Mouse (Mus musculus) left cerebral cortex, adult 11 months (tissue): ENCODE data around the gene Rpl18.
A peak's percentile ranks its signal among the peaks of the same experiment; 100 is the strongest.

Experiments used
- DNase-seq: peaks from one replicate; pipeline ENCODE4 v3.0.0; 2022; ENCODE audit warnings: low spot score

Gene Rpl18

DNA sequence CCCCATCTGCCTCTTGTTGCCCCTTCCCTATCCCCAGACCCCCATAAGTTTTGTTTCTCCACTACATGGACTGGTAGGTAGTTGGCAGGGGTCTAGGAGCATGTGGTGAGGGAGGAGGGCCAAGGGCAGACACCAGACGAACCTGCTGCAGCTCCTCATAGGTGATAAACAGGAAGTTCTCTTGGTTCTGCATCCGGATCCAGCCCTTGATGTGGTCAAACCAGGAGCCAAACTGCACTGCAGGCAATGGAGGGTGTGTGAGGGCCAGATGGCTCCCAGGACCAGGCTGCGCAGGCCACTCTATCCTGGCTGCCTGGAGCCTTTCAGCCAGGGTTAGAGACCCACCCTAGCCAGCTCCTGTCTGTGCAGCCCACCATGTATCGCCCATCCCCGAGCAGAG is 18.2 kb downstream of the Rpl18 start:
- no peak for DNase-seq

DNA sequence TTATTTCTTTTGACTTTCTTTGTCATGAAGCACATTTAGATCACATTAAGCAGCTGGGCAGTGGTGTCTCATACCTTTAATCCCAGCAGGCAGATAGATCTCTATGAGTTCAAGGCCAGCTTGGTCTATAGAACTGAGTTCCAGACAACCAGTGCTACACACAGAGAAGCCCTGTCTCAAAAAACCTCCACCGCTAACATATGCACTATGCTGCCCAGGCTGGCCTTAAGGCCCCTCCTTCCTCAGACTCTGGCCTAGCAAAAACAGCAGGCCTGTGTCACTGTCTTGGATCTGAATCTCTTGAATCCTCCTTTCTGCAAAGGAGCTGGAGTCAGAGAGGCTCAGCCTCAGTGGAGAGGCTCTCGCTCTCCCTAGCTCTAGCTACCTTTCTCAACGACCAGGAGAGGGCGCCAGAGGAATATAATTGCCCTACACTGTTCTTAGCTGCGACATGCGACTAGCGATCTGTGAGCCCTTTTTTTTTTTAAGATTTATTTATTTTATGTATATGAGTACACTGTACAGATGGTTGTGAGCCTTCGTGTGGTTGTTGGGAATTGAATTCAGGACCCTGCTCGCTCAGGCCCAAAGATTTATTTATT is 24.0 kb downstream of the Rpl18 start:
- peak; percentile 73 for DNase-seq

DNA sequence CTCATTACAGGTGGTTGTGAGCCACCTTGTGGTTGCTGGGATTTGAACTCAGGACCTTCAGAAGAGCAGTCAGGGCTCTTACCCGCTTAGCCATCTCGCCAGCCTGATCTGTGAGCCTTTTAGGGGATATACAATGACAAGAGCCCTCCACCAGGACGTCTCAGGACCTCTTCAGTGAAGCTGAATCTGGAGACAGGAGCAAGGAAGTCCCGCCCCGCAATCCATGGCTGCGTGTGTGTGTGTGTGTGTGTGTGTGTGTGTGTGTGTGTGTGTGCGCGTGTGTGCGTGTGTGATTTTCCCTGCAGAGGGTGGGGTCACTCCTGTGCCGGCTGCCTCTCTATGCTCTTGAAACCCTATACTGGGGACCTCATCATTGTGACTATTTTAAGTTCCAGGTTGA is 24.6 kb downstream of the Rpl18 start:
- DNase-seq: no peak

DNA sequence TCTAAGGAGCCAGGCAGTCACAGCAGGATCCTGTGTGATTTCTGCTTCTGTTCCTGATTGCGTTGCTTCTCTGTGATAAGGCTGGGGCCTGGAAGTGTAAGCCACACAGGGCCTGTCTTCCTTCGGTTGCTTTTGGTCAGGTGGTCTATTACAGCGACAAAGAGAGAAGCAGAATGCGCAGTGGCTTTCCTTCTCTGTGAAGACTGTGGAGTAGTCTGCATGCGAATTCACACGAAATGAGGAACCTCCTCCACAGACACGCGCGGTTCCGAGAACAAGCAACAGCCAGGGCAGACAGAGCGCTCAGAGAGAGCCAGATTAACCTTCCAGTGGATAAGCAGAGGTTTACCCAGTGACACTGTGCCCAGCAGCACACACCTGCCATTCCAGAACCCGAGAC is 26.1 kb downstream of the Rpl18 start:
- no peak for DNase-seq

DNA sequence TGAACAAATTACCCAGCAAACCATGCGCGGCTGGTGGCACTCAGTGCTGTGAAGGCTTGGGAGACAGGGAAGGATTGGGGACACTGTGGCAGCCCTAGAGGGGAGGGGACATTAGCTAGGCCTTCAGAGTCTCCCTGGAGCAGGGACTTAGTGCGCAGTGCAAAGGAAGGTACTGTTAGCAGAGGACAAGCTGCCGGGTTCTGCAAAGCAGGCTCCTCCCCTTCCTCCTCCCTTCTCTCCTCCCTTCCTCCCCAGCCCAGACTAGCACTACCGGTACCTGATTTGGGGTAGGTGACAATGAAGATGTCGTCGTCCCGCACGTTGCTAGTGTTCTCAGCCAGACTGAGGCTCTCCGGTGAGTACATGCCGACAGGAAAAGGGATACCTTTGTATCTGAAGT is 26.5 kb downstream of the Rpl18 start:
- DNase-seq: no peak

DNA sequence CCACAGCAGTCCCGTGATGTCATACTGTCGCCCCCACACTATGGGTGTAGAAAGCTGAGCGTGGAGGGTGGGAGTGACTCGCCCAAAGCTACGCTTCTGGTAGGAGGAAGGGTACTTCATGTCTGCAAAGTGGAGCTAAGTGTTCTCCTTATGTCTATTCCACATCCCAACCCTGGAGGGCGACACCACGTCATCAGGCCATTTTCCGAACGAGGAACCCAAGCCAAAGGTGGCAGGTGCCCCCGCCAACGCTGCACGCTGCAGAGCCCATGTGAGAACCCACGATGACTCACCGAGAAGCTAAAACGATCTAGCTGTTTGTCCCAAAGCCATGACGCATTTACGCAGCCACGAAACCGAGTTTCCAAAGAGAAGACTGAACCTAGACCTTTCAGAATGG is 27.1 kb downstream of the Rpl18 start:
- DNase-seq: peak; percentile 73

DNA sequence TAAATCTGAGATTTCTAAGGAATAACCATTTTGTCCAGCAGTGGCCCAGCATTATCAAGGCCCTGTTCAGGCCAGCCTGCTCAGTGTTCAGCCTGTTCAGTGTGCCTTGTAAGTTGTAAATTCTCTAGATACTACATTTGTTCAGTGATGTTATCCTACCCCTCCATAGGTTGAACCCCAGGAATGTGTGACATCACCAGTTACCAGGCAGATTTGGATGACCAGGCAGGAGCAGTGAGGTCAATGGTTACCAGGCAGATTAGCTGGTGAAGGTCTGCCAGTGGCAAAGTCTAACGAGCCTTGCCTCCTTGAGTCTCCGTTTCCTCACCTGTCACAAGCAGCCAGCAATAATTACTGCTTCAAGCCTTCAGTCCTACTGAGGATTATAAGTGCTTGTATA is 29.1 kb downstream of the Rpl18 start:
- peak; percentile 72 for DNase-seq

DNA sequence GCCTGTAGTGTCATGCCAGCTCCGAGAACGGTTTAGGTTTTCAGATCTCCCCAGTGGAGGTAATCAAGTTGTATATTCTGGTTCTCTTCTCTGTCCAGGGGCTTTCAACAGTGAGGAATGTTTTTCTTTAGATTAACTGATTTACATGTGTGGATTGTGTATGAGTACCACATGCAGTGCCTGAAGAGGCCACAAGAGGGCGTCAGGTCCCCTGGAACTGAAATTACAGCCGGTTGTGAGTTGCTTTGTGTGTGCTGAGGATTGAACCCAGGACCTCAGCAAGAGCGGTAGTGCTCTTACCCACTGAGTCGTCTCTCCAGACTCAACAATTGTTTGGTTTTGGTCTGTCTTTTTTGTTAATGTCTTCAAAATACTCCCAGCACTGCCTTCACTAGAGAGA is 31.3 kb downstream of the Rpl18 start:
- DNase-seq: no peak

DNA sequence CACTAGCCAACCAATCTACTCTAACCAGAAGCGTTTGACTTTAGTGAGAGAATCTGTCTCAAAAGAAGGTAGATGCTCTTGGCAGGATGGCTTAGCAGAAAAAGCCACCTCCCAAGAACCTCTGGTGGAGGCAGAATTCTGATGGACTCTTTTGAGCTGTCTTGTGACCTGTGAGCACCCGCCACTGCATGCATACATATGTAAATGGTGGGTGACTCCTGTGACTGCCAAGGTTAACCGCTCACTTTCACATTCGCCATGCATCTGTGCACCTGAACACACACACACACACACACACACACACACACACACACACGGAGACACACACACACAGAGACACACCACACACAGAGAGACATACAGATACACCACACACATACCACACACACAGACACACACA is 32.2 kb downstream of the Rpl18 start:
- DNase-seq: no peak

DNA sequence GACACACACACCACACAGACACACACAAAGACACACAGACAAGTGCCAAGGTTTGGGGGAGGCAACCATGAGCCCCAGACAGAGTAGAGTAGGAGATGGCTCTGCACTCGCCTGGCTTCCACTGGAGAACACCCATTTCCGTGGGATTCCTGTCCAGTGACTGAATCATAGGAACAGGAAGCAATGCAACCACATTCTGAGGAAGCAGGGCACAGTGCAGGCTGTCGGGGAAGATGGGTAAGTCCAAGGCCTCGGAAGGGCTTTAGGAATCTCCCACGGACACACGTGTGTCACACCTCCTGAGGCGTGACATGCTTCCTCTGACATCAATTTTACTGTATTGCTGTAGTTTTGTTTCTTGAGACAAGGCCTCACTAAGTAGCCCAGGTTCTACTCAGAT is 32.9 kb downstream of the Rpl18 start:
- DNase-seq: no peak

DNA sequence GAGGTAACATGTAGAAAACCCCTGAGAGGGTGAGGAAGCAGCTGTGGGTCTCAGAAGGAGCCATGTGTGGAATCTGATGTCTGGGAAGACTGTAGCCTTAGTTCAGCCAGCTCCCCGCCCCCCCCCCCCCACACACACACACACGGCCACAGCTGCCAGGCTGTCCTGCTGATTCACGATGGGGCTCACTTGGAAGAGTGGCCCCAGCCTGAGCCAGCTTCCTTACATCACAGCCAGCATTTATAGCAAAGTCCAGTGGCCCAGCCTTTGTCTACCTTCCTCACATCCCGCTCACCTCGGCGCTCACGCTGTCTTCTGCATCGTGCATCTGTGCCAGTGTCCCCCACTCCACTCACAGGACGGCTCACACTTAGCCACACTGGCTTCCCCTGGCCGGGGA is 34.1 kb downstream of the Rpl18 start:
- DNase-seq: no peak

DNA sequence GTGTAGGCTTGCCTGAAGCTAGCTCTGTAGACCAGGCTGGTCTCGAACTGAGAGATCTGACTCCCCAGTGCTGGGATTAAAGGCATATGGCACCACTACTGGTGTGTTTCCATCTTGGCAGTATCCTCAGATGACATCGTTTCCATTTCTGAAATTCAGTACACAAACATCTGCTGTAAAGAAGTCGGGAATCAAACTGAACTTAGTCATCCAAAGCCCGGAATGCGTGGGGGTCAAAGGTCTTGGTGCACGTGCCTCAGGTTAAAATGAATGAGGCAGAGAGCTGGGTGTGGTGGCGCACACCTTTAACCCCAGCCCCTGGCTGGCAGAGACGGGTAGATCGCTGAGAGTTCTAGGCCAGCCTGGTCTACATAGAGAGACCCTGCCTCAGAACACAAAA is 34.9 kb downstream of the Rpl18 start:
- DNase-seq: no peak

DNA sequence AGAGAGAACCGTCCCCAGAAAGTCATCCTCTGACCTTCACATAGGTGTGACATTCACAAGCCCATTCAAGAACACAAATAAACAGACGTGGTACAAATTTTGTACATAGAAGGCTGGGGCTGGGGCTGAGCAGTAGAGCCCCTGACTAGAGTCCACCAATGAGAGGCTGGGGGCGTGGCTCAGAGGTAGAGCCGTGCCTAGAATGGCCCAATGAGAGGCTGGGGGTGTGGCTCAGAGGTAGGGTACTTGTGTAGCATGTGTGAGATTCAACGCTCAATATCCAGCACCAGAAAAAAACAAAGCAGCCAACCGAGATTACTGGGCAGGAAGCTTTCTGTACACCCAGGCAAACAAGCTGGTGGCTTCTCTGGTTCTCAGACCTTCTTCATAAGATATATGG is 40.4 kb downstream of the Rpl18 start:
- no peak for DNase-seq

DNA sequence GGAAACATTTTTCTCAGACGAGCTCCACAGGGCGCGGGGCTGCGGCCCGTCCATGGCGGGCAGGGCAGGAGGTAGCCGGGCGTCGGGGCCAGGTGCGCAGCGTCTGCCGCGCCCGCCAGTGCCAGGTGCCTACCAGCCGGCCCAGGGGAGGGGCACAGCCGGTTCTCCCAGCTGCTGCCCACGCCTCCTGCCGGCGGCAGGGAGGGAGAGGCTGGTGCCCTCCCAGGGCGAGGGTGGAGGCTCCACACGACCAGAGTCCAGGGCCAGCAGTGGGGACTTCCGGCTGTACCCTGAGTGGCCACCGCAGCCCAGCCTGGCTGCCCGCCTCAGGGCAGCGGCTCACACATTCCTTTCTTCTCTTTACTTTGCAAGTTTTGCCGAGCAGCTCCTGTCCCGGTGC is 44.1 kb downstream of the Rpl18 start:
- no peak for DNase-seq

DNA sequence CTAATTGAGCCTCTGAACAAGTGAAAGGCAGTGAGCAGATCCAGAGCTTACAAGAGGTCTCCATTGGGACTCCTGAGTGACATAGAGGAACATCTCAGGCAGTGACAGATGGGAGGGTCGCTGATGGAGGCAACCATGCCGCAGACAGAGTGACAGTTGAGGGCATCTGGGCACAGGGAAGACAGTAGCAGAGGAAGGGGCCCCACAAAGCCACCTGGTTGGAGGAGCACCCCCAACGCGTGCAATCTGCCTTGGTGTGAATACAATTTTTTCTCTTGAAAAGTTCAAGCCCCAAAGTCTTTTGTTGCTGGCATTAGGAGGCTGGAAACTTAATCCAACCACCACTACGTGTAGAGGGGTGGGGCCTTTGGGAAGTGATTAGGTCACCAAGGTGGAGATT is 44.9 kb downstream of the Rpl18 start:
- no peak for DNase-seq

DNA sequence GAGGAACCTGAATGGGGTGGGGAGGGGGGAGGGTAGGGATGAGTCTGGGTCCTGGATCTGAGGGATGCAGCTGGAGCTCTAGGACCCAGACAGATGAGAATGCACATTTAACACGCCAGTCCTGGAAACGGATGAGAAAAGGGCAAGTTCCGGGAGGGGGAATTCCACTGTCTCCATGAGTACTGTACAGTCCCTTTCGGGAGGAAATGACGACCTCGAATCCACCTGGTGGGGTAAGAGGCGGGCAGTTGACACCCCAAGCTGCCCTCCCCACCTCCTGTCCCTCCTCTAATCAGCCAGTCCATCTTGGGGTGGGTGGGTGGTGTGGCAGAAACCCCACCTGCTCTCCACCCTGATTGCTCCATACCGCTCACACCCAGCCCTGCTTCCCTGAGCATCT is 50.7 kb downstream of the Rpl18 start:
- DNase-seq: no peak

DNA sequence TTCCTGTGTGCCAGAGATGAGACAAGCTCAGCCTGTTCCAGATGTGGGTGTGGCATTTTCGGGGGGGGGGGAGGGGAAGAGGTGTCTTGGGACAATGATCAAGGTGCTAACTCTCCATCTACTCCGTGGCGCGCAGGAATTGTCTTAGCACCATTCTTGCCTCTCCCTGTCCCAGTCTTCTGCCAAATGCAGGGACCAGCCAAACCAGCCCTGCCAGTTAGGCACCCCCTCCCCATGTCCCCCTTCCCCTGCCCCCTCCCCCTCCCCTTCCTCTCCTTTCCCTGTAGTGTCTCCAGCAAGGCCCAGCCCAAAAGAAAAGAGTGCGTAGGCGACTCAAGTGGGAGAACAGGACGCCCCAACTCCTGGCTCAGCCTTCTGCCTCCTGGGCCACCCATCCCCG is 51.5 kb downstream of the Rpl18 start:
- DNase-seq: no peak

DNA sequence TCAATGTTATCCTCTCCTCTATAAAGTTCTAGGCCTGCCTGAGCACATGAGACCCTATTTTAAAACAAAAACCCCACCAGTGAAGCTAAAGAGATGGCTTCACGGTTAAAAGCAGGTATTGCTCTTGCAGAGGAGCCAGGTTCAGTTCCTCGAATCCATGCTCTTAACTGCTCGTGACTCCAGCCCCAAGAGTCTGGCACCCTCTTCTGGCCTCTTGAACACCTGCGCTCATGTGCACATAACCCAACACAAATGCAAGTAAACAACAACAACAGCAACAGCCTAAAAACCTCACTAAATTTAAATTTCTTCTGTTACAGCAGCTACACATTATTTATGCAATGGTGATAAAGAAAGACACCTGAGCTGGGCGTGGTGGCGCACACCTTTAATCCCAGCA is 52.2 kb downstream of the Rpl18 start:
- no peak for DNase-seq
